Mouse (Mus musculus) small intestine, adult 2 months (tissue): ENCODE results near the gene Acot7.

Source experiments
- CTCF ChIP-seq: fragments of 200-500 bp; IDR thresholded peaks from 2 replicates; pipeline ENCODE4 v1.5.1; 2012; ENCODE audit warnings: low read depth, mild to moderate bottlenecking, control low read depth, inconsistent platforms, low read length, moderate library complexity, mixed read lengths; ENCODE audit not compliant: insufficient replicate concordance, insufficient read length; ENCODE audit errors: extremely low read depth
- POLR2A ChIP-seq: fragments of 200-500 bp; IDR thresholded peaks from 2 replicates; pipeline ENCODE4 v1.6.1; 2012; ENCODE audit warnings: low read depth, mild to moderate bottlenecking, control low read depth, inconsistent platforms, low read length, moderate library complexity

GRCm38 (mm10) chr4:152184353-152185035, 6.6 kb downstream of the Acot7 start:
- TF ChIP-seq POLR2A: no peak
- TF ChIP-seq CTCF: 0 out of 2 replicates have a peak, but pooled peaks have one; percentile 6
